Mouse (Mus musculus) urinary bladder, adult 2 months (tissue): ENCODE results near the gene Cnrip1. TPM values are rescaled to one million over a fixed set of nuclear protein-coding genes. Genes with fewer than 3 reads are reported as not detected.
"Not testable (repeated sequence)": the region's sequence is repeated elsewhere in the genome, so short reads cannot be mapped to it uniquely, and the experiment has no call there.

Experiments used
- DNase-seq: peaks from one replicate; pipeline ENCODE4 v3.0.0; 2022; ENCODE audit warnings: low spot score
- polyA plus RNA-seq: library from polyadenylated mRNA; depleted of rRNA; stranded (reverse); fragments of >200 nt; gene quantifications from 2 replicates; pipeline ENCODE4 v1.2.3, GENCODE M21; 2012; rRNA removed

Gene Cnrip1
- polyA plus RNA-seq, result 25.2 and 27.9 TPM in 2 replicates

GRCm38 (mm10) chr11:17051545-17052475 lies at the start of gene Cnrip1, which contains the start of gene Plek:
TSS of gene Cnrip1 (plus strand) at chr11:17051586.
TSS of gene Plek (minus strand) at chr11:17052381.
- peak; percentile 27 for DNase-seq

DNA sequence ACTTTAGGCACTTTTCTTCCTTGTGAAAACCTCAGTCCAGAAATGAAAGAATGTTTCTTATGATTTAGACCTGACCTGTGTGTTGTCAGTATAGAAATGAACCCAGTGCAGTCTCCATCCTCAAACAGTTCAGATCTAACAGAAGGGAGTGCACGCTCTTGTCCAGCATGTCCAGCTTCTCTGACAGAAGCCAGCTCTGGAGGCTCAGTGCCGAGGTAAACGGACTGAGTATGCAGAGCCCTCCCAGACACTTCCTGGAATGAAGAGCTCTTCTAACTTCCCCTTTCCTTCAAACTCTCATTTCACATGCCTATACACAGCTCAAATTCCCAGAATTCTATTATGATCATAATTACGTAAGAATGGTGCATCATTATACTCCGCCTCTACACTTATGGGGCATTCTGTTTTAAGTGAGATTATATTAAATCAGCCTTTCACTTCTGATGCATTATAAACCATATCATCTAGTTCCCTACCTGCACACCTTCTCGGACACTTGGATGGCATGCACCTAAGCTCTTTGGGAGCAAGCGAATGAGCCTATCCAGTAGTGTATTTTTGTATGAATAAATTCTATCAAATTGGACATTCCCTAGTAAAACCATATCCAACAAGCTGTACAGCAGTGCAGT lies 48.5 kb upstream of the Cnrip1 start:
- no peak for DNase-seq

DNA sequence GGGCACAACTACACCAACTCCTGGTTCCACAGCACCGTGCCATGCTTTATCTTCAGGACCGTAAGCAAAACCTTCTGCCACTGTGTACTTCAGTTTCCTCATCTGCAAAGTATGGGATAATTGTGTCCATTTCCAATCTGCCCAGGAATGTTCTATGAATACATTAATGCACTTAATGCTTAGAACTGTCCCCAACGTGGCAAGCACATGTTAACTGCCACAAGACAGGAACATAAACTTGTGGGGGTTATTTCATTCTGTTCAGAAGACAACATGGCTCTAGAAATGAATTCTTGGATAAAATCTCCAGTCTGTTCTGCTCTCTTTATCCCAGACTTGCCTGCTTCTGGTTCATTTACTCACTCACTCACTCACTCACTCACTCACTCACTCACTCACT lies 47.6 kb upstream of the Cnrip1 start:
- DNase-seq, result no peak

GRCm38 (mm10) chr11:17004899-17005846 lies 46.2 kb upstream of the Cnrip1 start:
- no peak for DNase-seq

- DNase-seq, result not testable (repeated sequence)
Measured at GRCm38 (mm10) chr11:17006526-17006925, 44.9 kb upstream of the Cnrip1 start.

GRCm38 (mm10) chr11:17007517-17008173 lies 43.7 kb upstream of the Cnrip1 start:
- DNase-seq, result no peak

GRCm38 (mm10) chr11:17008498-17008941 lies 42.9 kb upstream of the Cnrip1 start:
- no peak for DNase-seq

DNA sequence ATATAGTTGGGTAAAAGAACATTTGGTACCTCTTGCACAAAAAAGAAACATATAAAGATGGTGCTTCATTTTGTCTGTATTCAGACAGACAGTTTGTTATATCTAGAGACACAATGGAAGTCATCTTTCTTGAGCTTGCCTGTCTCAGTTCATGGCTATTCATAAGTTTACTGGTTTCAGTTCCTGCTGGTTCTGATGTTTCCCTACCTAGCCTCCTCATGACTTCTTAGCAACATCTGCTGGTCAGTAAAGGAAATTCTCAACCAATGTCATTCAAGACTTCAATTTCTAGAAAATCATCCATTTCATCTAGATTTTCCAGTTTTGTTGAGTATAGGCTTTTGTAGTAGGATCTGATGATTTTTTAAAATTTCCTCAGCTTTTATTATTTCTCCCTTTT lies 38.4 kb upstream of the Cnrip1 start:
- DNase-seq, result no peak

DNA sequence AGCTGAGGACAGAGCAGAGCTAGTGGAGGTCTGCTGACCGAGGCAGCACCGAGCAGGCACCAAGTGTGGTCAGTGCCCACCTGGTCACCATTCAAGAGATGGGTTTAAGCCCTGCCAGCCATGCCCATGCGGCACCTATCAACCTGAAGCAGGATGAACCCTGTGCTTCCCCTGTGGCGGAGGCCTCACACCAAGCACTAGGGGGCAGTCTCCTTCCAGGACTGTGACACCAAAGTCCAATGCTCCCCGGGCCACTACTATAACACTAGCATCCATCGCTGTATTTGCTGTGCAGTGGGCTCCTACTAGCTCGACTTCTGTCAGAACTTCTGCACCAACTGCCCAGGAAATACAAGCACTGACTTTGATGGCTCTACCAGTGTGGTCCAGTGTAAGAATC lies 32.1 kb upstream of the Cnrip1 start:
- no peak for DNase-seq

DNA sequence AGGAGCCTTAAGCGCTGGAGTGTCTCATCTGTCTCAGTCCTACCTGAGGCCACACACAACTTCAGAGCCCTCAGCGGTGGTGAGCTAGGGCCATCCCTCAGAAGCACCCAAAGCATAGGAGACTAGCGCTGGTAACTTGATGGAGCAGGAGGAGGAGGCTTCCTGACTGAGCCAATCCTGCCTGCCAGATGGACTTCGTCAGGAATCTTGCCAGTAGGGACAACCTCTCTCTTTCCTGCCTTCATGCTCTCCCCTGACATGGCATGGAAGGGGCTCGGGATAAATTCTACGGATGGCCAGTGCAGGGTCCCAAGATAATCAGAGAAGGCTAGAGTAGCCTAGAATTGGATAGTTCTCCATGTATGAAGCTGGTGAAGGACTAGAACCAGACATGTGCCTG lies 28.2 kb upstream of the Cnrip1 start:
- DNase-seq, result no peak

DNA sequence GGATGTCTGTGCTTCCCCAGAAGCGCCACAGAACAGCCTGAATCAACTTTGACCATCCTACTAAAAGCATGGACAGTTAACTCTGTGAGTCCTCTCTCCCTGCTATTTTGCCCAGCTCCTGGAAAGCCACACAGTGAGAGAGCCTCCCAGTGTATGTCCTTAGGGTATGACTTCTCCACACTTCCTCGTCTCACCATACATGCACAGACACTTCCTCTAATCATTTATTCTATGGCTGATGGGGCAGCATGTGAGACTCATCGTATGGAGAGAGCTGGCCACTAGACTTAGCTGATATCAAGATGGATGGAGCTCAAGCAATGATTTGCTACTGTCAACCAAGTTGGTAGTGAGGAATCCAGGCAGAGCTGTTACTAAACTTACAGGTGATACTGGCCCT lies 27.4 kb upstream of the Cnrip1 start:
- DNase-seq, result no peak

GRCm38 (mm10) chr11:17045806-17046205 lies 5.6 kb upstream of the Cnrip1 start:
- no peak for DNase-seq

DNA sequence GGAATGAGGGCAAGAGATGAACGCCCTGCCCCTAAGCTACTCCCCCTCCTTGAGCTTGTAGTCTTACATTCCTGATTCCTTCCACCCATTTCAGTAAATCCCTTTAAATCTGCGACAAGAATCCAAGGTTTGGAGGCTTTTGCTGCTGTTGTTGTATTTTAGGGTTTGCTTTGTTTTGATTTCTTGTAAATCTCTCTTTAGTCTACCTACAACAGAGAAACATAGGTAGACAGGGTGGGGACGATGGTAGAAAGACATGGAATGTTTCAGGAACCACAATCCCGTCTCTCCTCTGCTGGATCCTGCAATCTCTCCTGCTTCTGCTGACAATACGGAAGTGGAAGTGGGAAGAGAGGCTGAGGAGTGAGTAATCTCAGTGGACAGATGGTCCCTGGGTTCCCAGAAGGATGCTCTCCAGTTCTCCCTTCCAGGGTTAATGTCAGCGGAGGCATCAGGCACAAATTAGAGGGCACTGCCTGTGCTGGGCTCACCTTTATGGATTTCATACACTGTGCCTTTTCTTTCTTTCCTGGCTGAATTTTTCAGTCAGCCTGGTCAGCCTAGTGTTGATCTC lies 1.2 kb downstream of the Cnrip1 start:
- no peak for DNase-seq

GRCm38 (mm10) chr11:17069360-17069759 lies 18.0 kb downstream of the Cnrip1 start:
- not testable (repeated sequence) for DNase-seq

DNA sequence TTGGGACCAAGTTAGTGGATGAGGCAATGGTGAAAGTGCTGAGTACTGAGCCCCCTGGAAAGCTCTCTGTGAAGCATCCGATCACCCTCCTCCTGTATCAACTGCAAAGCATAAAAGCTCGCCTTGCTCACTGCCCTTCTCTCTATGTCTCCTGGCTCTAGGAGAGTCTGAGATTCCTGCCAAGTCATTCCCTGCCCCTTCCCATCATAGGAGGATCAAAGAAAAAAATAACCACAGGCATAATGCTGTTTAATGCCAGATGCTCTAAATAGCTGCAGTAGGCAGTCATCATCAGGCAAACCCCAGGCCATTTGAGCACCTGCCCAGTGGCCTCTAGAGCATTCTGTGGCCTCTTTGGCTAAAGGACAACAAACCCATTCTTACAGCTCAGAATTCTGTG lies 24.3 kb downstream of the Cnrip1 start:
- no peak for DNase-seq

GRCm38 (mm10) chr11:17082086-17082485 lies 30.7 kb downstream of the Cnrip1 start:
- no peak for DNase-seq

DNA sequence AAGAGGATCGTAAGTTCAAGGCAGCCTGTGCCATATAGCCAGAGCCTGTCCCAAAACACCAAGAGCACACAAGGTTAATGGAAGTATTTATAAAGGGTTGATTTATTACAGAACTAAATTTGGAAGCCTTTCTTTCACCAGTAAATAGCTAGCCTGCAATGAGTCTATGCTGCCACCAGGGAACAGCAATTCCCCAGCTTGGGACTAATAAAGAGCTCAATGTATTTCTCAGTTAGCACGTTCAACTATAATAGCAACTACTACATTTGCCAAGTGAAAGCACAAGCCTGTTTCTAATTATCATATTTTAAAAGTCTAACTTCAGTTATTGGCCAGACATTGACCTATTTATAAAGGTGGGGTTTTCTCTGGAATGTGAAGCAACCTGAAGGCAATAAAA lies 31.6 kb downstream of the Cnrip1 start:
- DNase-seq, result no peak

GRCm38 (mm10) chr11:17083455-17083854 lies 32.1 kb downstream of the Cnrip1 start:
- DNase-seq, result no peak

- DNase-seq, result no peak
Measured at GRCm38 (mm10) chr11:17083866-17084265, 32.5 kb downstream of the Cnrip1 start.

- no peak for DNase-seq
Measured at GRCm38 (mm10) chr11:17086106-17086505, 34.7 kb downstream of the Cnrip1 start.

DNA sequence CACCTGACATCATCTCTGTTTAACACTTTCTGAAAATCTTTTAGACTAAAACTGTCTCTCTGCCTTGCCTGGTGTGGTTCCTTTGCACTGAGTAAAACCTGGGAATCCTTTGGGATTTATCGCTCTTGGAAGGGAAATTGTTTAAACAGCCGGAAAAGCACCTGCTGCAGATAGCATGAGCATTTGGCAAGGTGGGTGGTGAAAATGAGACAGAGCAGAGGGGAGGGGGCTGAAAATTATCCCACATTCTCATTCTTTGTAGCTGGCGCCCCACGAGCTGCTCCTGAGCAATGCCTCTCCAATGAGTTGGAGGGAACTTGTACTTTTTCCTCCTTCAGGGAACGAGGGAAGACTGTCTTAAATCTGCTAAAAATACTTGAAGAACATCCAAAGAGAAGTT lies 55.5 kb downstream of the Cnrip1 start:
- no peak for DNase-seq
